Mouse (Mus musculus) macrophage (primary cell): ENCODE data around the gene Uqcrh. TPM values are rescaled to one million over a fixed set of nuclear protein-coding genes. Genes with fewer than 3 reads are reported as not detected.

Experiments used
- H3K27ac ChIP-seq: fragments of 350-480 bp; formaldehyde crosslinking; 2 replicates; pipeline ENCODE4 v1.9.0; 2021
- H3K36me3 ChIP-seq: fragments of 350-480 bp; formaldehyde crosslinking; 2 replicates; pipeline ENCODE4 v1.9.0; 2021; ENCODE audit errors: inconsistent target
- H3K4me3 ChIP-seq: fragments of 350-480 bp; formaldehyde crosslinking; 2 replicates; pipeline ENCODE4 v1.9.0; 2021; ENCODE audit errors: inconsistent target
- H3K79me2 ChIP-seq: fragments of 350-480 bp; formaldehyde crosslinking; 2 replicates; pipeline ENCODE4 v1.9.0; 2021; ENCODE audit errors: inconsistent target
- WGBS: methylation state at CpG from one replicate; pipeline ENCODE4 v1.1.7; 2026; ENCODE audit warnings: inconsistent platforms; ENCODE audit not compliant: missing documents; 5-methylcytosine and 5-hydroxymethylcytosine counted together
- polyA plus RNA-seq: library from polyadenylated mRNA; stranded (reverse); fragments of 250-400 nt; gene quantifications from 3 replicates; pipeline ENCODE4 v1.2.4, GENCODE M21; 2018; ENCODE audit warnings: inconsistent platforms
- total RNA-seq, 78 experiments: library from RNA; depleted of rRNA; stranded (reverse); fragments of 250-400 nt; gene quantifications; 1 replicate in 9 of 78; 2 replicates in 24 of 78; 3 replicates in 43 of 78; 4 replicates in 2 of 78; pipeline ENCODE4 v1.2.4; 2018; ENCODE audit warnings: inconsistent platforms in 56 of 78

The Uqcrh gene
- total RNA-seq (2018; cell fraction: chromatin; rRNA removed): 100 to 1,000 TPM in 3 of 26 experiments, 10 to 100 TPM in 23; 18.2 to 116 (median 63.7) TPM
- 100 to 1,000 TPM; 315 to 507 (median 360) TPM for total RNA-seq (2018; cell fraction: cytosol; rRNA removed)
- total RNA-seq (2018; cell fraction: nucleus; rRNA removed): 100 to 1,000 TPM in 14 of 26 experiments, 10 to 100 TPM in 12; 48.7 to 196 (median 120) TPM
- 366 to 481 TPM (median 405 TPM) in 3 replicates for polyA plus RNA-seq

GRCm38 (mm10) chr4:116074861-116075620 is at the start of gene Uqcrh, which contains the start of gene Lrrc41:
Gene Uqcrh (minus strand): TSS chr4:116075071.
Gene Lrrc41 (plus strand): TSS chr4:116075269.
- Histone ChIP-seq H3K36me3 (peaks cover 5% of the 10 kb centered on the region), H3K4me3 (peak within 1 kb of the TSS; percentile 98), H3K27ac (peak within 1 kb of the TSS; percentile 83), H3K79me2 (peaks cover 86% of the 10 kb centered on the region)
- under 1% methylated on average over 48 of the region's 55 CpGs for WGBS

GRCm38 (mm10) chr4:116123602-116124519 is 49.0 kb upstream of the Uqcrh start, which contains the start of the genes Rad54l and Pomgnt1:
Gene Rad54l (minus strand): TSS chr4:116123690.
Gene Pomgnt1 (plus strand): TSS chr4:116123840.
- WGBS: 5% methylated on average over 21 of the region's 24 CpGs
- peak within 1 kb of the TSS; percentile 59 for H3K27ac ChIP-seq
- peak within 1 kb of the TSS; percentile 90 for H3K4me3 ChIP-seq
- H3K36me3 ChIP-seq: no peaks in the 10 kb centered on the region
- H3K79me2 ChIP-seq: peaks cover 15% of the 10 kb centered on the region

- Histone ChIP-seq H3K4me3 (peak overlapping the region; percentile 90), H3K27ac (peak overlapping the region; percentile 59)
- 11% methylated on average over 1 of the region's 1 CpGs for WGBS
Measured at GRCm38 (mm10) chr4:116122762-116123161, 47.9 kb upstream of the Uqcrh start.

GRCm38 (mm10) chr4:116111486-116111885 is 36.6 kb upstream of the Uqcrh start:
- no peak overlapping the region for H3K27ac ChIP-seq
- H3K36me3 ChIP-seq: no peaks in the 10 kb centered on the region
- no peak overlapping the region for H3K4me3 ChIP-seq
- 97% methylated on average over 2 of the region's 2 CpGs for WGBS
- no peaks in the 10 kb centered on the region for H3K79me2 ChIP-seq

More at GRCm38 (mm10) chr4:116122762-116123161, 47.9 kb upstream of the Uqcrh start:
- no peaks in the 10 kb centered on the region for H3K36me3 ChIP-seq
- H3K79me2 ChIP-seq: peaks cover 15% of the 10 kb centered on the region

GRCm38 (mm10) chr4:116110695-116111094 is 35.8 kb upstream of the Uqcrh start:
- Histone ChIP-seq H3K79me2 (no peaks in the 10 kb centered on the region), H3K4me3 (no peak overlapping the region), H3K36me3 (no peaks in the 10 kb centered on the region), H3K27ac (no peak overlapping the region)
- 91% methylated on average over 5 of the region's 6 CpGs for WGBS

GRCm38 (mm10) chr4:116105278-116105677 is 30.4 kb upstream of the Uqcrh start:
- H3K36me3 ChIP-seq: no peaks in the 10 kb centered on the region
- WGBS: 94% methylated on average over 5 of the region's 5 CpGs
- no peak overlapping the region for H3K4me3 ChIP-seq

GRCm38 (mm10) chr4:116100959-116101358 is 26.1 kb upstream of the Uqcrh start:
- 80% methylated on average over 7 of the region's 7 CpGs for WGBS
- no peak overlapping the region for H3K4me3 ChIP-seq
- H3K79me2 ChIP-seq: no peaks in the 10 kb centered on the region
- H3K27ac ChIP-seq: no peak overlapping the region
- peaks cover 35% of the 10 kb centered on the region for H3K36me3 ChIP-seq

More at GRCm38 (mm10) chr4:116105278-116105677, 30.4 kb upstream of the Uqcrh start:
- Histone ChIP-seq H3K79me2 (no peaks in the 10 kb centered on the region), H3K27ac (no peak overlapping the region)

- Histone ChIP-seq H3K4me3 (no peak overlapping the region), H3K79me2 (no peaks in the 10 kb centered on the region), H3K27ac (no peak overlapping the region), H3K36me3 (peaks cover 71% of the 10 kb centered on the region)
- WGBS: 93% methylated on average over 8 of the region's 8 CpGs
Measured at GRCm38 (mm10) chr4:116097211-116097610, 22.3 kb upstream of the Uqcrh start.

- Histone ChIP-seq H3K4me3 (no peak overlapping the region), H3K36me3 (peaks cover 78% of the 10 kb centered on the region), H3K27ac (no peak overlapping the region), H3K79me2 (no peaks in the 10 kb centered on the region)
- WGBS: 92% methylated on average over 10 of the region's 10 CpGs
Measured at GRCm38 (mm10) chr4:116096291-116096690, 21.4 kb upstream of the Uqcrh start.

- H3K79me2 ChIP-seq: no peaks in the 10 kb centered on the region
- 93% methylated on average over 23 of the region's 23 CpGs for WGBS
- H3K36me3 ChIP-seq: peaks cover 81% of the 10 kb centered on the region
- no peak overlapping the region for H3K4me3 ChIP-seq
- no peak overlapping the region for H3K27ac ChIP-seq
Measured at GRCm38 (mm10) chr4:116088510-116089249, 13.8 kb upstream of the Uqcrh start.

- Histone ChIP-seq H3K36me3 (peaks cover 24% of the 10 kb centered on the region), H3K4me3 (peak overlapping the region; percentile 76), H3K27ac (peak overlapping the region; percentile 68), H3K79me2 (peaks cover 61% of the 10 kb centered on the region)
- WGBS: 57% methylated on average over 3 of the region's 3 CpGs
Measured at GRCm38 (mm10) chr4:116077240-116078095, 2.6 kb upstream of the Uqcrh start.

GRCm38 (mm10) chr4:116076369-116077231 is 1.7 kb upstream of the Uqcrh start:
- H3K36me3 ChIP-seq: peaks cover 16% of the 10 kb centered on the region
- WGBS: 5% methylated on average over 37 of the region's 37 CpGs
- H3K27ac ChIP-seq: peak overlapping the region; percentile 68
- H3K79me2 ChIP-seq: peaks cover 70% of the 10 kb centered on the region
- H3K4me3 ChIP-seq: peak overlapping the region; percentile 76
